In the genomic region with DNA sequence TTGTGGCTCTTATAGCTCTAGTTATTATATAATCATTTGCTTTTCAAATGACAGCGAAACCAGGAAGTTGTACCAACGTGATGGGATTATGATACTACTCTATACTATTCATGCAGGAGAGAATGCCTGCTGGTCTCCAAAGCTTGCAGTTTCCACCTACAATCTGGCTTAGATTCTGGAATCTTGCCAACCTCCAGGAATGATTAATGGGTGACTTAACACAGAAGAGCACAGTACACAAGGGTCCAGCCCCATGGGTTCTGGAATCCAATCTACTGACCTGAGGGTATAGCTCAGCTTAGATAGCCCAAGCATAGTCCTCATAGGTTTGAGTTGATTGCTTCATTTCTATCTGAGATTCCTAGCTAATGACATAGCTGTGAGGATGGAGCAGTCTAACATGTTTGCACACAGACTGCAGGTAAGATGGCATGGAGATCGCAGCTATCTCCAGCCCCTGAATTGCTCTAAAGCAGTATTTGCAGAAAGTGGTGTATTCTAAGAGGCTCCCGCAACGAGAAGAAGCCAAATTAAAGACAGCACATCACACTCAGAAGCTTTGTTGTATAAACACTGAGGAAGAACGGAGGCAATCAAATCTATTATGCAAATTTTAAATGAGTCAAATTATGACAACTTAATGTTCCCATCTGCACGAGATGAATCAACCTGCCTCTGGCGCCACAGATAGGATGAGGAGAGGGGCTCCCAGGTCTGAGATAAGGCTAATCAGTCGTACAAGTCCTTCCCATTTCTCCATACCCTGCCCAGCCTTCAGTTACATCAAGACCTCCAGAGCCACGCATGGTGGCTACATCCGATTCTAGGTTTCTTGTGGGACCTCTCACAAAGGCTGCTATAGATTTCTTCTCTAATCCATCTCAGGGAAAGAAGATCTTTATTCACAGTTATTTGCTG, we compare ENCODE assay signal across 19 mouse cellular contexts.
DNase-seq lines count a peak whose midpoint lies in the region; ATAC-seq and TF ChIP-seq lines count a peak whose summit lies in the region.
"Had no signal": no experiment of that assay in that cellular context is flagged by ENCODE, and none has a peak within 500 bp of the region (broad histone marks: within the 10 kb centered on the region; RNA-seq: fewer than 3 reads in every experiment).

No protein-coding gene starts in this region.

- no peaks in the 10 kb centered on the region for H3K9me3 ChIP-seq in forebrain, postnatal 0 days (ENCODE audit: low read length)
- H3K9me3 ChIP-seq in forebrain, embryonic 11.5 days (ENCODE audit: control insufficient read depth, low read length): no peaks in the 10 kb centered on the region
- no peaks in the 10 kb centered on the region for H3K9me3 ChIP-seq in liver, embryonic 13.5 days (replicated peaks)
- H3K9me3 ChIP-seq: embryonic facial prominence, embryonic 13.5 days; heart, embryonic 12.5 days; kidney, embryonic 15.5 days; limb, embryonic 15.5 days had no signal

- H3K9ac ChIP-seq in forebrain, postnatal 0 days: no peak overlapping the region
- no peak overlapping the region for H3K9ac ChIP-seq in forebrain, embryonic 11.5 days (ENCODE audit: low read length)
- no peak overlapping the region for H3K9ac ChIP-seq in liver, embryonic 13.5 days
- H3K9ac ChIP-seq: embryonic facial prominence, embryonic 13.5 days; heart, embryonic 12.5 days; kidney, embryonic 15.5 days; limb, embryonic 15.5 days had no signal

- no peak for TF ChIP-seq CTCF in forebrain, postnatal 0 days (IDR thresholded peaks at IDR 0.05; ENCODE audit: low read depth)

- H3K4me3 ChIP-seq in forebrain, postnatal 0 days (ENCODE audit: low read depth, low read length): no peak overlapping the region
- H3K4me3 ChIP-seq in forebrain, embryonic 11.5 days (ENCODE audit: low read depth, low read length): no peak overlapping the region
- H3K4me3 ChIP-seq in liver, embryonic 13.5 days (replicated peaks): no peak overlapping the region
- H3K4me3 ChIP-seq: embryonic facial prominence, embryonic 13.5 days; heart, embryonic 12.5 days; kidney, embryonic 15.5 days; limb, embryonic 15.5 days had no signal

- H3K4me1 ChIP-seq in forebrain, postnatal 0 days (ENCODE audit: insufficient read depth): no peaks in the 10 kb centered on the region
- no peaks in the 10 kb centered on the region for H3K4me1 ChIP-seq in forebrain, embryonic 11.5 days (replicated peaks; ENCODE audit: control insufficient read depth, insufficient read depth, low read length)
- H3K4me1 ChIP-seq in liver, embryonic 13.5 days (replicated peaks): peaks cover 38% of the 10 kb centered on the region
- H3K4me1 ChIP-seq: embryonic facial prominence, embryonic 13.5 days; heart, embryonic 12.5 days had no signal

- ATAC-seq in forebrain, postnatal 0 days: peak; percentile 55
- ATAC-seq in forebrain, embryonic 11.5 days (replicated peaks; ENCODE audit: low FRiP score): no peak
- ATAC-seq in liver, embryonic 13.5 days (ENCODE audit: low read depth): peak; percentile 88
- ATAC-seq: hindbrain, postnatal 0 days had no signal

- 68% methylated on average over 11 of the region's 11 CpGs for WGBS in forebrain, postnatal 0 days
- 86% methylated on average over 11 of the region's 11 CpGs for WGBS in forebrain, embryonic 11.5 days
- 36% methylated on average over 11 of the region's 11 CpGs for WGBS in liver, embryonic 13.5 days (ENCODE audit: insufficient replicate concordance)

- H3K4me2 ChIP-seq in forebrain, postnatal 0 days (ENCODE audit: low read depth): no peak overlapping the region
- no peak overlapping the region for H3K4me2 ChIP-seq in forebrain, embryonic 11.5 days (ENCODE audit: low read depth, low read length, severe bottlenecking)
- H3K4me2 ChIP-seq in liver, embryonic 13.5 days: peak overlapping the region; percentile 26
- H3K4me2 ChIP-seq: embryonic facial prominence, embryonic 13.5 days; heart, embryonic 12.5 days; kidney, embryonic 15.5 days; limb, embryonic 15.5 days had no signal

- H3K27me3 ChIP-seq in forebrain, postnatal 0 days (ENCODE audit: insufficient read depth, low read length): no peaks in the 10 kb centered on the region
- H3K27me3 ChIP-seq in forebrain, embryonic 11.5 days (ENCODE audit: control insufficient read depth, insufficient read depth, low read length): no peaks in the 10 kb centered on the region
- no peaks in the 10 kb centered on the region for H3K27me3 ChIP-seq in liver, embryonic 13.5 days
- H3K27me3 ChIP-seq: embryonic facial prominence, embryonic 13.5 days; heart, embryonic 12.5 days; kidney, embryonic 15.5 days; limb, embryonic 15.5 days had no signal

- no peak for DNase-seq in forebrain, postnatal 0 days
- no peak for DNase-seq in forebrain, embryonic 11.5 days (ENCODE audit: low spot score)
- DNase-seq in retina, postnatal 1 day: peak; percentile 18
- no peak for DNase-seq in retina, embryonic 14.5 days (ENCODE audit: low spot score)
- peak; percentile 47 for DNase-seq in liver, embryonic 13.5 days
- no peak for DNase-seq in layer of hippocampus, postnatal 36 days
- DNase-seq in urinary bladder, postnatal 36 days (ENCODE audit: low spot score in 2 of 2): no peak
- no peak for DNase-seq in gastrocnemius, postnatal 25 days
- DNase-seq: adrenal gland, postnatal 10 days; cerebellum, adult 9-10 months; heart, postnatal 36 days; layer of hippocampus, adult 9-11 months; lung, postnatal 14 days; thymus, postnatal 14 days had no signal

- no peak overlapping the region for H3K27ac ChIP-seq in forebrain, postnatal 0 days (ENCODE audit: low read depth, low read length)
- no peak overlapping the region for H3K27ac ChIP-seq in forebrain, embryonic 11.5 days (ENCODE audit: low read depth, low read length)
- no peak overlapping the region for H3K27ac ChIP-seq in liver, embryonic 13.5 days
- H3K27ac ChIP-seq: embryonic facial prominence, embryonic 13.5 days; hindbrain, postnatal 0 days; kidney, embryonic 15.5 days; limb, embryonic 15.5 days had no signal

- H3K36me3 ChIP-seq in forebrain, postnatal 0 days (ENCODE audit: insufficient read depth): no peaks in the 10 kb centered on the region
- H3K36me3 ChIP-seq in forebrain, embryonic 11.5 days (ENCODE audit: control insufficient read depth, insufficient read depth, low read length): no peaks in the 10 kb centered on the region
- H3K36me3 ChIP-seq in liver, embryonic 13.5 days: no peaks in the 10 kb centered on the region
- H3K36me3 ChIP-seq: embryonic facial prominence, embryonic 13.5 days; heart, embryonic 12.5 days; kidney, embryonic 15.5 days; limb, embryonic 15.5 days had no signal

Comparison
In these comparisons a context has a peak if more than half of its experiments do, and no peak if none do; other contexts are left out.
1. DNase-seq: peak in retina, postnatal 1 day (single experiment) and liver, embryonic 13.5 days (single experiment); none in forebrain, postnatal 0 days (single experiment), forebrain, embryonic 11.5 days (single experiment), retina, embryonic 14.5 days (single experiment), layer of hippocampus, postnatal 36 days (0 of 2), urinary bladder, postnatal 36 days (0 of 2) and gastrocnemius, postnatal 25 days (single experiment).